Mouse (Mus musculus): Measurements from ENCODE around the gene Slc2a4. TPM values are rescaled to one million over a fixed set of nuclear protein-coding genes. Genes with fewer than 3 reads are reported as not detected.

Slc2a4 gene
- polyA plus RNA-seq, 1 experiment from 2014 or later: 7.7 TPM

DNA sequence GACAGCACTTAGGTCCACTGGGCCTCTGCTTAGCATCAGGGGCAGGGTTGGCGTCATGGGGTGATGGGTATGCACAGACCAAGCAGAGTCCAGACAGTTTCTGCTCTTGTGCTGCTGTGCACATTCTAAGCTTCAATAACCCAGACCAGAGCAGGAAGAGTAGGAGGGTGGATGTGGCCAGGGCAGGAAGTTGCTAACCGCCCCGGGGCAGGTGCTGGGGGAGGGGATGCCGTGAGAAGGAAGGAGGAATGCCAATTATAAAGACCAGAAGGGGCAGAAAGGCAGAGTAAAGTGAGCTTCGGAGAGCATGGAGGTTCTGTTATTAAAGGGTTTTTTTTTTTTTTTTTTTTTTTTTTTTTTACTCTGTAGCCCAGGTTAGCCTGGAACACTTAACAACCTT is 53.3 kb downstream of the Slc2a4 start:
- no peaks in the 10 kb centered on the region for H3K9me3 ChIP-seq (ENCODE audit: low read length)
- peak overlapping the region; percentile 49 for H3K4me2 ChIP-seq (ENCODE audit: low read depth, low read length)
- peaks cover 20% of the 10 kb centered on the region for H3K4me1 ChIP-seq (ENCODE audit: insufficient read depth)
- 0 out of 2 replicates have a peak, but pooled peaks cover 2% of the 10 kb centered on the region for H3K36me3 ChIP-seq (replicated peaks; ENCODE audit: insufficient read depth, low read length)
- H3K27ac ChIP-seq (ENCODE audit: low read depth): peak overlapping the region; percentile 85
- DNase-seq (no peak), ATAC-seq (no peak; the same call in 1 of the 2 replicates)
- 25% methylated on average over 5 of the region's 5 CpGs for WGBS (ENCODE audit: insufficient replicate concordance)
- 0 out of 2 replicates have a peak overlapping the region, but pooled peaks have one; percentile 10 for H3K9ac ChIP-seq (replicated peaks)
- TF ChIP-seq CTCF (IDR thresholded peaks at IDR 0.05; ENCODE audit: low read depth) (no peak), EP300 (IDR thresholded peaks at IDR 0.05; ENCODE audit: low read depth) (no peak)
- H3K4me3 ChIP-seq (ENCODE audit: low read depth, low read length): peak overlapping the region; percentile 26; the same call in 1 of the 2 replicates
- 0 out of 2 replicates have a peak, but pooled peaks cover 2% of the 10 kb centered on the region for H3K27me3 ChIP-seq (ENCODE audit: insufficient read depth, low read length)

Small RNA genes within 50 kb of the gene (microRNA-seq; reads per million reads assigned to microRNA genes)
- not detected for gene Gm44349

Other genes starting within 250 kb of the Slc2a4 start
- 6.6 and 6.8 TPM in 2 replicates for gene Polr2a, start 189.6 kb downstream of the Slc2a4 start, polyA plus RNA-seq (2015; fragmentation: Nextera tagmentation; extraction: Ambion mirVana)
- not detected in 2 replicates for gene Slc35g3, start 186.2 kb downstream of the Slc2a4 start, polyA plus RNA-seq (2015; fragmentation: Nextera tagmentation; extraction: Ambion mirVana)
- gene Zbtb4, start 182.3 kb downstream of the Slc2a4 start, polyA plus RNA-seq (2015; fragmentation: Nextera tagmentation; extraction: Ambion mirVana): 0.67 and 0.75 TPM in 2 replicates
- 0.73 and 0.76 TPM in 2 replicates for gene Chrnb1, start 152.2 kb downstream of the Slc2a4 start, polyA plus RNA-seq (2015; fragmentation: Nextera tagmentation; extraction: Ambion mirVana)
- gene Fgf11, start 146.3 kb downstream of the Slc2a4 start, polyA plus RNA-seq (2015; fragmentation: Nextera tagmentation; extraction: Ambion mirVana): 0.04 and 0.07 TPM in 2 replicates
- 4.4 and 4.8 TPM in 2 replicates for gene Tmem102, start 142.6 kb downstream of the Slc2a4 start, polyA plus RNA-seq (2015; fragmentation: Nextera tagmentation; extraction: Ambion mirVana)
- not detected in 2 replicates for gene Gm39566, start 132.9 kb downstream of the Slc2a4 start, polyA plus RNA-seq (2015; fragmentation: Nextera tagmentation; extraction: Ambion mirVana)
- not detected in 2 replicates for gene Spem2, start 129.7 kb downstream of the Slc2a4 start, polyA plus RNA-seq (2015; fragmentation: Nextera tagmentation; extraction: Ambion mirVana)
- gene Spem1, start 126.0 kb downstream of the Slc2a4 start, polyA plus RNA-seq (2015; fragmentation: Nextera tagmentation; extraction: Ambion mirVana): not detected in 2 replicates
- 0.60 and 0.75 TPM in 2 replicates for gene Nlgn2, start 110.4 kb downstream of the Slc2a4 start, polyA plus RNA-seq (2015; fragmentation: Nextera tagmentation; extraction: Ambion mirVana)
- gene Tmem256, start 109.7 kb downstream of the Slc2a4 start, polyA plus RNA-seq (2015; fragmentation: Nextera tagmentation; extraction: Ambion mirVana): 412 and 418 TPM in 2 replicates
- 20.8 and 23.1 TPM in 2 replicates for gene Plscr3, start 101.8 kb downstream of the Slc2a4 start, polyA plus RNA-seq (2015; fragmentation: Nextera tagmentation; extraction: Ambion mirVana)
- gene Tnk1, start 89.5 kb downstream of the Slc2a4 start, polyA plus RNA-seq (2015; fragmentation: Nextera tagmentation; extraction: Ambion mirVana): 0.28 and 0.69 TPM in 2 replicates
- not detected in 2 replicates for gene Tmem95, start 70.2 kb downstream of the Slc2a4 start, polyA plus RNA-seq (2015; fragmentation: Nextera tagmentation; extraction: Ambion mirVana)
- 0.92 and 0.95 TPM in 2 replicates for gene Kctd11, start 66.8 kb downstream of the Slc2a4 start, polyA plus RNA-seq (2015; fragmentation: Nextera tagmentation; extraction: Ambion mirVana)
- gene Acap1, start 52.6 kb downstream of the Slc2a4 start, polyA plus RNA-seq (2015; fragmentation: Nextera tagmentation; extraction: Ambion mirVana): 6.5 and 7.1 TPM in 2 replicates
- gene 2810408A11Rik, start 47.2 kb downstream of the Slc2a4 start, polyA plus RNA-seq (2015; fragmentation: Nextera tagmentation; extraction: Ambion mirVana): 0.90 and 1.2 TPM in 2 replicates
- gene Neurl4, start 47.1 kb downstream of the Slc2a4 start, polyA plus RNA-seq (2015; fragmentation: Nextera tagmentation; extraction: Ambion mirVana): 1.0 and 1.4 TPM in 2 replicates
- gene Gps2, start 34.3 kb downstream of the Slc2a4 start, polyA plus RNA-seq (2015; fragmentation: Nextera tagmentation; extraction: Ambion mirVana): 46.1 and 48.9 TPM in 2 replicates
- gene Eif5a, start 26.2 kb downstream of the Slc2a4 start, polyA plus RNA-seq (2015; fragmentation: Nextera tagmentation; extraction: Ambion mirVana): 872 and 914 TPM in 2 replicates
- not detected in 2 replicates for gene Ybx2, start 12.4 kb downstream of the Slc2a4 start, polyA plus RNA-seq (2015; fragmentation: Nextera tagmentation; extraction: Ambion mirVana)
- gene Cldn7, start 16.6 kb upstream of the Slc2a4 start, polyA plus RNA-seq (2015; fragmentation: Nextera tagmentation; extraction: Ambion mirVana): 4.1 and 4.4 TPM in 2 replicates
- gene Ctdnep1, start 33.0 kb upstream of the Slc2a4 start, polyA plus RNA-seq (2015; fragmentation: Nextera tagmentation; extraction: Ambion mirVana): 8.4 and 9.7 TPM in 2 replicates
- gene Elp5, start 34.3 kb upstream of the Slc2a4 start, polyA plus RNA-seq (2015; fragmentation: Nextera tagmentation; extraction: Ambion mirVana): 40.6 and 42.9 TPM in 2 replicates
- 305 and 324 TPM in 2 replicates for gene Gabarap, start 43.0 kb upstream of the Slc2a4 start, polyA plus RNA-seq (2015; fragmentation: Nextera tagmentation; extraction: Ambion mirVana)
- 19.5 and 25.5 TPM in 2 replicates for gene Phf23, start 47.6 kb upstream of the Slc2a4 start, polyA plus RNA-seq (2015; fragmentation: Nextera tagmentation; extraction: Ambion mirVana)
- gene Dvl2, start 52.4 kb upstream of the Slc2a4 start, polyA plus RNA-seq (2015; fragmentation: Nextera tagmentation; extraction: Ambion mirVana): 2.7 and 3.4 TPM in 2 replicates
- gene Acadvl, start 67.2 kb upstream of the Slc2a4 start, polyA plus RNA-seq (2015; fragmentation: Nextera tagmentation; extraction: Ambion mirVana): 345 and 367 TPM in 2 replicates
- 0.58 and 0.61 TPM in 2 replicates for gene Dlg4, start 68.8 kb upstream of the Slc2a4 start, polyA plus RNA-seq (2015; fragmentation: Nextera tagmentation; extraction: Ambion mirVana)
- gene Asgr1, start 105.9 kb upstream of the Slc2a4 start, polyA plus RNA-seq (2015; fragmentation: Nextera tagmentation; extraction: Ambion mirVana): 458 and 462 TPM in 2 replicates
- 48.3 and 53.3 TPM in 2 replicates for gene Asgr2, start 144.5 kb upstream of the Slc2a4 start, polyA plus RNA-seq (2015; fragmentation: Nextera tagmentation; extraction: Ambion mirVana)
- 1.5 TPM in 2 replicates for gene Mgl2, start 182.1 kb upstream of the Slc2a4 start, polyA plus RNA-seq (2015; fragmentation: Nextera tagmentation; extraction: Ambion mirVana)
- gene Clec10a, start 208.0 kb upstream of the Slc2a4 start, polyA plus RNA-seq (2015; fragmentation: Nextera tagmentation; extraction: Ambion mirVana): 0.46 and 0.81 TPM in 2 replicates